Mouse (Mus musculus) G1E (cell line): Measurements from ENCODE around the gene Cog1. TPM values are rescaled to one million over a fixed set of nuclear protein-coding genes. Genes with fewer than 3 reads are reported as not detected.

Experiments used
- ATAC-seq: 2 replicates; pipeline ENCODE4 v1.8.0; 2016; ENCODE audit warnings: mild to moderate bottlenecking; ENCODE audit not compliant: insufficient number of reproducible peaks, poor library complexity, low FRiP score, severe bottlenecking; ENCODE audit errors: extremely low read depth
- DNase-seq: peaks from one replicate; pipeline ENCODE4 v3.0.0; 2012; ENCODE audit warnings: low spot score
- H3K27me3 ChIP-seq: 2 replicates; pipeline ENCODE4 v1.6.1; 2012; ENCODE audit warnings: mild to moderate bottlenecking, low read length, inconsistent platforms; ENCODE audit not compliant: insufficient read depth
- H3K36me3 ChIP-seq: replicated peaks from 2 replicates; pipeline ENCODE3; 2012; ENCODE audit warnings: mild to moderate bottlenecking, inconsistent platforms
- H3K4me1 ChIP-seq: 2 replicates; pipeline ENCODE4 v1.6.1; 2012; ENCODE audit warnings: low read depth, low read length, inconsistent platforms, mixed read lengths; ENCODE audit not compliant: insufficient read depth
- H3K4me3 ChIP-seq: 2 replicates; pipeline ENCODE4 v1.5.1; 2012; ENCODE audit warnings: low read depth, mild to moderate bottlenecking, inconsistent platforms, low read length, moderate library complexity, mixed read lengths
- H3K9me3 ChIP-seq: replicated peaks from 2 replicates; pipeline ENCODE4 v1.6.1; 2012; ENCODE audit warnings: inconsistent platforms
- CTCF ChIP-seq: IDR thresholded peaks from 2 replicates; pipeline ENCODE4 v1.5.1; 2012; ENCODE audit warnings: low read depth, low read length, inconsistent platforms, mixed read lengths
- GATA1 ChIP-seq: IDR thresholded peaks from 2 replicates; pipeline ENCODE4 v1.6.1; 2012; ENCODE audit warnings: borderline replicate concordance, low read length, inconsistent platforms, mixed read lengths
- GATA2 ChIP-seq: IDR thresholded peaks from 2 replicates; pipeline ENCODE4 v1.6.1; 2012; ENCODE audit warnings: low read depth, low read length, inconsistent platforms, borderline replicate concordance
- POLR2AphosphoS5 ChIP-seq: IDR thresholded peaks from 2 replicates; pipeline ENCODE4 v1.6.1; 2012; ENCODE audit warnings: low read depth, low read length, inconsistent platforms; ENCODE audit not compliant: insufficient replicate concordance
- TAL1 ChIP-seq: conservative IDR thresholded peaks from 2 replicates; pipeline ENCODE4 v1.6.1; 2012; ENCODE audit warnings: low read depth, low read length, inconsistent platforms, mixed read lengths
- polyA plus RNA-seq: library from polyadenylated mRNA; stranded (reverse); fragments of >175 nt; gene quantifications from 2 replicates; pipeline ENCODE4 v1.2.3, GENCODE M21; 2012
- total RNA-seq, 2 experiments: library from RNA; stranded (forward) in 1 of 2; stranded (reverse) in 1 of 2; fragments of 200-1000 nt in 1 of 2; fragments of >200 nt in 1 of 2; fragmentation: Nextera tagmentation in 1 of 2; gene quantifications; 2 replicates each; pipeline ENCODE4 v1.2.3; 2014 to 2017

Cog1 gene
- total and polyA plus RNA-seq, 3 experiments = 22.4 to 33.3 (median 30.9) TPM

- ATAC-seq = no peak
- H3K27me3 ChIP-seq = peaks cover 4% of the 10 kb centered on the region; the same call in 1 of the 2 replicates
- TF ChIP-seq GATA2 = no peak
- TF ChIP-seq POLR2AphosphoS5 = no peak
- TF ChIP-seq CTCF = no peak
- no peak for TF ChIP-seq TAL1
- TF ChIP-seq GATA1 = no peak
- no peak for DNase-seq
- H3K36me3 ChIP-seq = no peaks in the 10 kb centered on the region
- H3K4me1 ChIP-seq = no peaks in the 10 kb centered on the region
- no peak within 1 kb of the TSS; the same call in 1 of the 2 replicates for H3K4me3 ChIP-seq
- H3K9me3 ChIP-seq = peaks cover 56% of the 10 kb centered on the region
Measured at GRCm38 (mm10) chr11:113618672-113619419, 30.1 kb upstream of the Cog1 start, which contains the start of gene Sstr2. TSS of gene Sstr2 (plus strand) at chr11:113619342.

- ATAC-seq (no peak), DNase-seq (no peak)
- H3K9me3 ChIP-seq = peaks cover 56% of the 10 kb centered on the region
- H3K4me1 ChIP-seq = no peaks in the 10 kb centered on the region; the same call in 1 of the 2 replicates
- H3K4me3 ChIP-seq = no peak overlapping the region; the same call in 1 of the 2 replicates
- TF ChIP-seq CTCF (no peak), TAL1 (no peak), GATA2 (no peak), GATA1 (no peak), POLR2AphosphoS5 (no peak)
- peaks cover 4% of the 10 kb centered on the region; the same call in 1 of the 2 replicates for H3K27me3 ChIP-seq
- no peaks in the 10 kb centered on the region for H3K36me3 ChIP-seq
Measured at GRCm38 (mm10) chr11:113619420-113620080, 29.4 kb upstream of the Cog1 start.

- Histone ChIP-seq H3K36me3 (no peaks in the 10 kb centered on the region), H3K4me3 (no peak overlapping the region), H3K4me1 (no peaks in the 10 kb centered on the region; the same call in 1 of the 2 replicates), H3K27me3 (peaks cover 4% of the 10 kb centered on the region; the same call in 1 of the 2 replicates), H3K9me3 (peaks cover 62% of the 10 kb centered on the region)
- TF ChIP-seq GATA2 (no peak), CTCF (no peak), POLR2AphosphoS5 (no peak), TAL1 (no peak), GATA1 (no peak)
- ATAC-seq (no peak), DNase-seq (no peak)
Measured at GRCm38 (mm10) chr11:113621001-113621400, 28.0 kb upstream of the Cog1 start.

GRCm38 (mm10) chr11:113622028-113622427, 26.9 kb upstream of the Cog1 start:
- ATAC-seq = no peak
- DNase-seq = no peak
- TF ChIP-seq TAL1 = no peak
- no peak for TF ChIP-seq GATA1
- no peak for TF ChIP-seq POLR2AphosphoS5
- TF ChIP-seq CTCF = no peak
- no peak for TF ChIP-seq GATA2
- no peaks in the 10 kb centered on the region; the same call in 1 of the 2 replicates for H3K4me1 ChIP-seq
- peaks cover 58% of the 10 kb centered on the region for H3K9me3 ChIP-seq
- H3K36me3 ChIP-seq = no peaks in the 10 kb centered on the region
- H3K4me3 ChIP-seq = no peak overlapping the region
- H3K27me3 ChIP-seq = peaks cover 4% of the 10 kb centered on the region; the same call in 1 of the 2 replicates

- TF ChIP-seq GATA2 (no peak), CTCF (no peak), TAL1 (no peak), GATA1 (no peak), POLR2AphosphoS5 (no peak)
- DNase-seq (no peak), ATAC-seq (no peak)
- no peak overlapping the region for H3K4me3 ChIP-seq
- H3K4me1 ChIP-seq = no peaks in the 10 kb centered on the region; the same call in 1 of the 2 replicates
- no peaks in the 10 kb centered on the region for H3K27me3 ChIP-seq
- peaks cover 38% of the 10 kb centered on the region for H3K9me3 ChIP-seq
- H3K36me3 ChIP-seq = no peaks in the 10 kb centered on the region
Measured at GRCm38 (mm10) chr11:113625437-113625836, 23.5 kb upstream of the Cog1 start.

GRCm38 (mm10) chr11:113627785-113628184, 21.2 kb upstream of the Cog1 start:
- TF ChIP-seq TAL1 (no peak), GATA1 (no peak), CTCF (no peak), POLR2AphosphoS5 (no peak), GATA2 (no peak)
- no peak for ATAC-seq
- peaks cover 35% of the 10 kb centered on the region for H3K9me3 ChIP-seq
- H3K36me3 ChIP-seq = no peaks in the 10 kb centered on the region
- no peak for DNase-seq
- H3K4me1 ChIP-seq = no peaks in the 10 kb centered on the region; the same call in 1 of the 2 replicates
- no peaks in the 10 kb centered on the region for H3K27me3 ChIP-seq
- no peak overlapping the region for H3K4me3 ChIP-seq
